Mouse (Mus musculus): ENCODE measurements around the gene Cep44. TPM values are rescaled to one million over a fixed set of nuclear protein-coding genes. Genes with fewer than 3 reads are reported as not detected.

The Cep44 gene
- polyA plus RNA-seq, 1 experiment from 2014 or later: 41.8 TPM

Small RNA genes lying within 50 kb of the gene (microRNA-seq; reads per million reads assigned to microRNA genes)
- not detected for gene Gm25992

Other genes starting within 250 kb of the Cep44 start
- 33.2 and 34.3 TPM in 2 replicates for gene Fbxo8, start within 50 bp of the Cep44 start, polyA plus RNA-seq (2016; fragmentation: Nextera tagmentation; extraction: Ambion mirVana)